Mouse (Mus musculus) hindbrain, embryonic 10.5 days (tissue): Measurements from ENCODE around the gene Rassf1. TPM values are rescaled to one million over a fixed set of nuclear protein-coding genes. Genes with fewer than 3 reads are reported as not detected.
"Not testable (repeated sequence)": the region's sequence is repeated elsewhere in the genome, so short reads cannot be mapped to it uniquely, and the experiment has no call there.

Source experiments
- DNase-seq: peaks from one replicate; pipeline ENCODE4 v3.0.0-alpha.2; 2017; ENCODE audit warnings: low spot score
- H3K27ac ChIP-seq: fragments of 300-500 bp; sonication (generic); 2 replicates; pipeline ENCODE4 v1.5.1; 2016; ENCODE audit warnings: mild to moderate bottlenecking, moderate library complexity
- H3K27me3 ChIP-seq: fragments of 300-500 bp; sonication (generic); 2 replicates; pipeline ENCODE4 v1.6.1; 2016; ENCODE audit warnings: mild to moderate bottlenecking; ENCODE audit not compliant: poor library complexity, insufficient read depth, severe bottlenecking
- H3K36me3 ChIP-seq: fragments of 300-500 bp; sonication (generic); 2 replicates; pipeline ENCODE4 v1.6.1; 2016; ENCODE audit warnings: mild to moderate bottlenecking, moderate library complexity
- H3K4me1 ChIP-seq: fragments of 300-500 bp; sonication (generic); replicated peaks from 2 replicates; pipeline ENCODE4 v1.6.1; 2016; ENCODE audit warnings: mild to moderate bottlenecking
- H3K4me3 ChIP-seq: fragments of 300-500 bp; sonication (generic); 2 replicates; pipeline ENCODE4 v1.5.1; 2016; ENCODE audit warnings: mild to moderate bottlenecking, moderate library complexity
- H3K9me3 ChIP-seq: fragments of 300-500 bp; sonication (generic); 2 replicates; pipeline ENCODE4 v1.6.1; 2016; ENCODE audit warnings: mild to moderate bottlenecking, moderate library complexity
- WGBS: fragments of 180-500 bp; shearing (Covaris S2); methylation state at CpG from one replicate; pipeline ENCODE4 v1.1.7; 2016; 5-methylcytosine and 5-hydroxymethylcytosine counted together
- polyA plus RNA-seq: library from polyadenylated mRNA; unstranded; fragments of >200 nt; fragmentation: Nextera tagmentation; extraction: Ambion mirVana; gene quantifications from 2 replicates; pipeline ENCODE4 v1.2.1, GENCODE M21; 2016

Gene Rassf1
- polyA plus RNA-seq, 1 experiment from 2014 or later = 46.4 TPM

DNA sequence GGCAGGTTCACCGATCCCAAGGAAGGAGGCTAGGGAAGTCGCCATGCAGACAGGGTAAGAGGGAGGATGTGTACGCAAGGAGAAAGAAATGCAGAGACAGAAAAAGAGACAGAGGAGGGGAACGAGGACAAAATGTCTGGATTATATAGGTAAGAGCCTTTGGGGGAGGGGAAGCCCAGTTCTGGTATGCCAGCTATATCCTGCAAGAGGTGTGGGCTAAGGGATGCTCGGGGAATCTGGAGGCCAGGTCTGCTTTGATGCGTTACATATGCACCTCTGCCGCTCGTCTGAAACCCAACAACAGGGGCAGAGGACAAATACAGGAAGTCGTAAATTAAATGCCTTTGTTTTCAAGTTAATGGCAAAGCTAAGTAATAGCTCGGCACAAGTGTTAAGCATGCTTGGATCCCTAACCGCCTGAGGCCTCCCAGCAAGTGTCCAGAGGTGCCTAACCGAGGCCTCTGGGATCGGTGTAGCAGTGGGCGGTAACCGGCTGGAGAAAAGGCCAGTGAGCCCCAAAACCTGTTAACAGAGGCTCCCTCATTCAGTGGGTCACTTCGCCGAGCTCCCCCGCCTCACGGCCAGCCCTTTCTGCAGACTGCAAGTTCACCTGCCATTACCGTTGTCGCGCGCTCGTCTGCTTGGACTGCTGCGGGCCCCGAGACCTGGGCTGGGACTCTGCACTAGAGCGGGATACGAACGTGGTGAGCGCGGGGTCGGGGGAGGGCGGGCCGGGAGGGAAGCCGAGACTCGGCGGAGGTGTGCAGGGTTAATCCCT lies 2.4 kb downstream of the Rassf1 start:
- Histone ChIP-seq H3K9me3 (no peaks in the 10 kb centered on the region), H3K27ac (peak overlapping the region; percentile 96), H3K36me3 (peaks cover 25% of the 10 kb centered on the region), H3K4me3 (peak overlapping the region; percentile 84), H3K4me1 (peaks cover 62% of the 10 kb centered on the region), H3K27me3 (peaks cover 49% of the 10 kb centered on the region)
- no peak for DNase-seq
- WGBS = 7% methylated on average over 37 of the region's 37 CpGs

DNA sequence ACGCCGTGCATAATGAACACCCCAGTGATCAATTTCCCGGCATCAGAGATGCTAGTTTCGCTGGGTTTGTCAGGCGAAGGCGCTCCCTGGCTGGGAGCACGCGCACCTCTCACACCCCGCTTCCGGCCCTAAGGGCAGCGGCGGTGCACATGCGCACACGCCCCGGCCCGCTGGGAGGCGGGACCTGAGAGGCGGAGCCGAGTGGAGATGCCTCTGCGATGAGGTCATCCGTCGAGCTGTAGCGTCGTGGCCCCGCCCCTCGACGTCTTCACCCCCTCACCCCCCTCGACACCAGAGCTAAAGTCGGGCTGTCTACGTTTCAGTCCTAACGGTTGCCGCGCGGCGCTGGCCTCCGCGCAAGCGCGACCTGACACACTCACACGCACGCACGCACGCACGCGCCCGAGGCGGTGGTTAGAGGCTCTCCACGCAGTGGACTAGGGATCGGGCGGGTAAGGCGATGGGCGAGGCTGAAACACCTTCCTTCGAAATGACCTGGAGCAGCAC lies 3.0 kb downstream of the Rassf1 start:
- H3K9me3 ChIP-seq = no peaks in the 10 kb centered on the region
- under 1% methylated on average over 53 of the region's 53 CpGs for WGBS
- peak; percentile 98 for DNase-seq
- H3K27me3 ChIP-seq = peaks cover 42% of the 10 kb centered on the region
- peaks cover 31% of the 10 kb centered on the region for H3K36me3 ChIP-seq
- H3K4me3 ChIP-seq = peak overlapping the region; percentile 84
- H3K27ac ChIP-seq = peak overlapping the region; percentile 96
- H3K4me1 ChIP-seq = peaks cover 62% of the 10 kb centered on the region

DNA sequence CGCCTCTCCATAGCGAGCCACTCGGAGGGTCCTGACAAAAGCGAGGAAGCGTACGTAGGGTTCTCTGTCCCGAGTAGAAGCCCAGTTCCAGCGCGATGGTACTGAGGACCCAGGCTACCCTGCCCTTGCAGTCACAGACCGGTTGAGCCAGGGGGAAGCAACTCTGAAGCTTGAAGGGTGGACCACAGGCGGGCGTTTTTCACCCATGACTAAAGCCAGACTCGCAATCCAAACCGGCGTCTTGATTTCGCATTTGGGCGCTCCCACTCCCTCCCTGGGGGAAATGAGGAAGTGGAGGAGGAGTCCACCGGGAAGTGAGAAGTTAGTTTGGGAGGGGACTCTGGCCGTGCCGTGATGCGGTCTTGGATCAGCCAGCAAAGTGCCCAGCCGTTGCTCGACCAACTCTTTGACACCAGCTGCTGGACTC lies 3.7 kb downstream of the Rassf1 start:
- WGBS = 0% methylated on average over 23 of the region's 23 CpGs
- H3K36me3 ChIP-seq = peaks cover 38% of the 10 kb centered on the region
- H3K27ac ChIP-seq = peak overlapping the region; percentile 96
- peaks cover 36% of the 10 kb centered on the region for H3K27me3 ChIP-seq
- H3K4me1 ChIP-seq = peaks cover 62% of the 10 kb centered on the region
- H3K4me3 ChIP-seq = peak overlapping the region; percentile 84
- DNase-seq = no peak
- no peaks in the 10 kb centered on the region for H3K9me3 ChIP-seq

DNA sequence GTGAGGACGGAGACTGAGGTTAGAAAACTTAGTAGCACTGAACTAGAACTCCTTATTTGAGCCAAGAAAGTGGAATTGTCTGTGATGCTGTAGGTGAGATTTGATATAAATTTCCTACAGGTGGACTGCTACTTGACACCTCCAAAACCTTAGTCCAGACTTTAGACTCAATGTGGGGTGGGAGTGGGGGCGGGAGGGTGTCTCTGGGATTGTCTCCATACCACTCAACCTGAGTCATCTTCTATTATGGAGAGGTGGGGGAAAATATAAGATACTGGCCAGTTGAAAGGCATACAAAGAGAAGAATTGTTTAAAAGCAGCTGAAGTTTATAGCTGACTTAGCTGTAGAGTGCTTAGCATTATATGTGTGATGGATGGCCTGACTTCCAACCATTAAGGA lies 4.3 kb downstream of the Rassf1 start:
- H3K27ac ChIP-seq = peak overlapping the region; percentile 96

DNA sequence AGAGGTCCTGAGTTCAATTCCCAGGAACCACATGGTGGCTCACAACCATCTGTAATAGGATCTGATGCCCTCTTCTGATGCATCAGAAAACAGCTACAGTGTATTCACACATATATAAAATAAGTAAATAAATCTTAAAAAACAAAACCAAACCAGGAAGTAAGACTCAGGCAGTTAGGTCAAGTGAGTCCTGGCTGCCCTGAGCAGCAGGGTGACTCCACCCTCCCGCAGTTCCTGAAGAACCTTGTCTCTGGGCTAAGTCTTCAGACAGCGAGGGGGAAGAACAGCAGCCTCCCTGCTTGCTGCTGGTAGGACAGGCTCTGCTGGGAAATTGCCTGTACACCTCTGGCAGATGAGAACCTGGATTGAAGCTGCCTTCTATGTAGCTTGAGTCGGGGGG lies 5.0 kb downstream of the Rassf1 start:
- Histone ChIP-seq H3K36me3 (peaks cover 51% of the 10 kb centered on the region), H3K4me3 (peak overlapping the region; percentile 84), H3K27ac (no peak overlapping the region), H3K27me3 (peaks cover 23% of the 10 kb centered on the region), H3K4me1 (peaks cover 50% of the 10 kb centered on the region), H3K9me3 (no peaks in the 10 kb centered on the region)
- WGBS = 81% methylated on average over 3 of the region's 3 CpGs
- no peak for DNase-seq

More for the DNA sequence above, 4.3 kb downstream of the Rassf1 start:
- Histone ChIP-seq H3K4me3 (peak overlapping the region; percentile 84), H3K9me3 (no peaks in the 10 kb centered on the region), H3K36me3 (peaks cover 45% of the 10 kb centered on the region), H3K4me1 (peaks cover 57% of the 10 kb centered on the region), H3K27me3 (peaks cover 29% of the 10 kb centered on the region)
- DNase-seq = no peak
- WGBS = 48% methylated on average over 2 of the region's 2 CpGs

DNA sequence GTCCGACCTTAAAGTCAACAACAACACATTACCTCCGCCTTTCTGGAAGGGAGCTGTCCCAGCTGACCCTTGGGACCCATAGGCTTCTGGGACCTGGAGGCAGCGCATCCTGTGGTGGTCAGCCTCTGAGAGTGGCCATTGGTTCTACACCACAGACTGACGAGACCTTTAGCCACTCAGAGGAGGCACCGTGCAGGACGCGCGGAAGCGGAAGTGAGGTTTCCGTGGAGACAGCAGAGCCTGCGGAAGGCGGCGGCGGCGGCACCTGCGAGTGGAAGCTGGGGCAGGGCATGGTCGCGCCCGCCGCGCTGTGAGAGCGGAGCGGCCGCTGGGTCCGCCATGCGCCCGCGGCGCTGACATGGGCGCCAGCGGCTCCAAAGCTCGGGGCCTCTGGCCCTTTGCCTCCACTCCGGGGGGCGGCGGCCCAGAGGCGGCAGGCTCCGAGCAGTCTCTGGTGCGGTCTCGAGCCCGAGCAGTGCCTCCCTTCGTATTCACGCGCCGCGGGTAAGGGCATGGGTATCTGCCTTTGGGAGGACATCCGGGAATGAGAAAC lies 11.8 kb downstream of the Rassf1 start, which contains the start of gene Tusc2:
TSS of gene Tusc2 (plus strand) at position 227 of the 553 bp plus-strand sequence.
- Histone ChIP-seq H3K9me3 (no peaks in the 10 kb centered on the region), H3K4me1 (peaks cover 62% of the 10 kb centered on the region), H3K27me3 (no peaks in the 10 kb centered on the region), H3K4me3 (peak within 1 kb of the TSS; percentile 95), H3K36me3 (peaks cover 70% of the 10 kb centered on the region), H3K27ac (peak within 1 kb of the TSS; percentile 88)
- under 1% methylated on average over 46 of the region's 46 CpGs for WGBS
- DNase-seq = peak; percentile 95

DNA sequence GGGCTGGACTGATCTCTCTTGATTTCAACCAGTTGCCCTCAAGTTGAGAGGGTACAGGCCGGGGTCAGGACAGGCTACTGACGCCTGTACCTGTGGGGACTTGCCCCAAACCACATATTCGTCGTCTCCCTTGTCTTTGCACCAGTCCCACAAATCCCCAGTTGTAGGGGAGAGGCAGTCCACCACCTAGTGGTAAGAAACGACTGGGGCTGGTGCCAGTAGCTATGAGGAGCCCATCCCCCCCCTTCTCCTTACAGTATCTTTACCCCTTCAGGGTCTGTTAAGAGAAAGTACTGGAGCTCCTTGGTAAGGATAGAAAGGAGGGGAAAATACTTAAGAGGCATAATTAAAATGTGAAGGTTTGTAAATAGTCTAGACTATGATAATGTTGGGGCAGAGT lies 14.2 kb downstream of the Rassf1 start:
- 53% methylated on average over 5 of the region's 5 CpGs for WGBS
- Histone ChIP-seq H3K4me3 (peak overlapping the region; percentile 20; the same call in 1 of the 2 replicates), H3K36me3 (peaks cover 51% of the 10 kb centered on the region), H3K4me1 (peaks cover 79% of the 10 kb centered on the region)
- not testable (repeated sequence) for H3K27me3 ChIP-seq, DNase-seq, H3K9me3 ChIP-seq, H3K27ac ChIP-seq

DNA sequence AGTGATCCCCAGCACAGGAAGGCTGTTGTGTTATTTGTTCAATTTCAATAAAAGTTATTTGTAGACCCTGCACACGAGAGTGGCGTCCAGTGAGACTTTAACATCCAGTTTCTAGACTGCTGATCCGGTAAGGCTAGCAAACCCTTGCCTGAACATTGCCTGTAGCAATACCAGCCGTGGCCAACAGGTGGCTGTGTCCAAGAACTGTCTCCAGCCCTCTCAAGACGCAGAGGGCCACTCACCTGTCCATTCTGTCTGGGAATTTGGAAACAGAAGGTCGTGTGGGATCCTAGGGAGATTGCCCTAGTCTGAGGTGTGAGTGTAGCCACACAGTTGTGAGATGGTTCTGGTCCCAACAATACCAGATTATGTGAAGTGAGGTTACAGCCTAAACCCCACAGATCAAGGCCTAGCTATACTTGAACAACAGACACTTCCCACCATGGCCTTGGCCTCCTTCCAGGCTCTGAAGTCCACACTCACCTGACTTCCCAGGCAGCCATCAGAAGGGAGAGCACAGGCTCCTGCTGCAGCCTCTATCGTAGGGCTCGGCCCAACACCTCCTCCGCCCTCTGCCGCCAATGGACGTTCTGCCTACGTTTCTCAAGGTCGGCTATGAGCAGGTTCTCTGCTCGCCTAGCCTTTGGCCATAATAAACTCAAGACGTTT lies 14.8 kb downstream of the Rassf1 start:
- Histone ChIP-seq H3K4me1 (peaks cover 85% of the 10 kb centered on the region), H3K27me3 (no peaks in the 10 kb centered on the region), H3K36me3 (peaks cover 51% of the 10 kb centered on the region), H3K27ac (0 out of 2 replicates have a peak overlapping the region, but pooled peaks have one; percentile 35), H3K4me3 (0 out of 2 replicates have a peak overlapping the region, but pooled peaks have one; percentile 5), H3K9me3 (no peaks in the 10 kb centered on the region)
- peak; percentile 83 for DNase-seq
- 61% methylated on average over 15 of the region's 15 CpGs for WGBS

DNA sequence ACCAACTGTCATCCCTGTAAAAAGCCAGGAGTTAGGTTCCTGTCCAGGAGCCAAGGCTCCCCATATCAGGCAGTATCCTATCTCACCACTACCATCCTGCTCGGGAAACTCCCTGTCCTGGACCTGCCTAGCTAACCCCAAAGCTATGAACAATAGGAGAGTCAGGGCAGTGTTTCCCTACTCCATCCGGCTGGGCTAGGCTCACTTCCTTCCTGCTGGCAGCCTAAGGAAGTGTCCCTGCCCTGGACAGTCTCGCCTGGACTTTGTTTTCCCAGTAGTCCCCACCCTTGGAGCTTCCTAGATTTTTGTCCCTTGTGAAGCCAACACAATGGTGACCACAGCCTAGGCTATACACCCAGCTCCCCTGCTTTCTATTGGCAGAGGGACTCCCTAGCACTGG lies 15.5 kb downstream of the Rassf1 start:
- WGBS = 57% methylated on average over 3 of the region's 3 CpGs
- peak overlapping the region; percentile 84 for H3K4me3 ChIP-seq

DNA sequence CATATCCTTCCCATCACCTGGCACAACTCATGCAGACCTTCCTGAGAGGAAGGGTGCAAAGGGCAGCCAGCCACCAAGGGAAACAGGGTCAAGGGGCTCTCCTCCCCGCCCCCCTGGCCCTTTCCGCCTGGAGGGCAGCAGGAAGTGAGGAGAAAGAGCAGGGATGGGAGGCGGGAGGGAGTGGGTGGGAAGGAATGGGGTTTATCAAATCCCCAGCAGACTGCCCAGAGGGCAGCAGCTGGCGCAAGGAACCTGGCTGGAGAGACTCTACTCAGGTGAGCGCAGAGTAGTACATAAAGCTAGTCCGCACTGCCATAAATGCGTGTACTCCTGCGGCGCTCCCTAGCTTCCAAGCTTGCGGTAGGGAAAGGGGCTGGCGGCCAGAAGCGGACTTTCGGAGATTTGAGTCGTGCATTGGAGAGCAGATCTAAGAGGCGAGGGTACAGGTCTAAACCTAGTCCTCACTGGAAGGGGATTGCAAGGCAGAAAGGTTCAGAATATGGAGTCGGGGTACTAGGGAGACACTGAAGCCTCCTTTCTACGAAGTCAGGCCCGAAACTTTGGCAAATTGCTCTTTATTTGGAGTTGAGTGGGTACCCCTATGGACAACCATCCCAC lies 16.5 kb downstream of the Rassf1 start, which contains the start of gene Hyal2:
TSS of gene Hyal2 (plus strand) at position 244 of the 618 bp plus-strand sequence.
- H3K4me1 ChIP-seq = peaks cover 88% of the 10 kb centered on the region
- DNase-seq = peak; percentile 35
- no peaks in the 10 kb centered on the region for H3K9me3 ChIP-seq
- H3K27ac ChIP-seq = peak within 1 kb of the TSS; percentile 98
- WGBS = 4% methylated on average over 18 of the region's 18 CpGs
- H3K36me3 ChIP-seq = peaks cover 54% of the 10 kb centered on the region
- H3K27me3 ChIP-seq = no peaks in the 10 kb centered on the region
- peak within 1 kb of the TSS; percentile 84 for H3K4me3 ChIP-seq

More for the DNA sequence above, 15.5 kb downstream of the Rassf1 start:
- H3K27me3 ChIP-seq = no peaks in the 10 kb centered on the region
- H3K4me1 ChIP-seq = peaks cover 91% of the 10 kb centered on the region
- H3K9me3 ChIP-seq = no peaks in the 10 kb centered on the region
- H3K27ac ChIP-seq = peak overlapping the region; percentile 98; the same call in 1 of the 2 replicates
- peaks cover 51% of the 10 kb centered on the region for H3K36me3 ChIP-seq
- DNase-seq = no peak

DNA sequence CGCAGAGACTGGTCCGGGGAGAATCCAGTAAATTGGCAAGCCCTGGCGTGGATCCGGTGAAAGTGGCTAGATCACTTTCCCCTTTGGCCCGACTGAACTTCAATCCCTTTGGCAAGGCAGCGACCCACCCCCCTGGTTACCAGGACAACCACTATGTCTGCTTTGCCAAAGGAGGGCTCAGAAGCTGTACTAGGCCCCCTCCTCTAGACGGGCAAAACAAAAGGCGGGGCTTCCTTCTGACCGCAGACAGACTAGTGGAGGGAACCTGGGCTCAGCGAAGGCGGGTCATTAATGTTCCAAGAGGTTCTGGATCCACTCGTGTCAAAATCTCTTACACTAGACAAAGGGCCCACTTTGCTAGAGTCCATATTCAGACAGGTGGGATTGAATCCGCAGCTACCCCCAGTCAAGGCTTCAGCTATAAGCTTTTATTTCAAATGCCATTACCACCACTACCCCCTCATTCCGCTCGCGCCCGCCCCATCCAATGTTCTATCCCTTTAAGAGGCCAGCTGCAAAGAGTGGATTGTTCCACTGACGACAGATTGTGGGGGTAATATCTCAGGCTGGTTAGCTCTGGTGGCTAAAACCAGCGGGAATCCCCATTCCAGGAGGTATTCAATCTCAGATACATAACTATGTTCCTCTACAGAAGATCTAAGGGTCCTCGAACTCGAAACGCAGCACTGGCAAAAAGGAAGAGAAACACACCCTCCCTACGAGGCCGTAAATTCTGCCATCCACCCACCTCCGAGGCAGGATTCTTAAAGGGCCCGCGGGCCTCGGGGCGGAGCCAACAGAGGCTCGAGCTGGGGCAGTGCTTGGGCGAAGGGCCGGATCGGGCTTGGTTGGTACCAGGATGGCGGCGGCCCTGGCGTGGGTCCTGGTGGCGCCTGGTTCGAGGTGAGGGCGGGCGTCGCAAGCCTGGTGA lies 17.2 kb downstream of the Rassf1 start:
- Histone ChIP-seq H3K4me1 (peaks cover 80% of the 10 kb centered on the region), H3K36me3 (peaks cover 62% of the 10 kb centered on the region), H3K27ac (peak overlapping the region; percentile 98), H3K9me3 (no peaks in the 10 kb centered on the region; the same call in 1 of the 2 replicates), H3K4me3 (peak overlapping the region; percentile 84), H3K27me3 (no peaks in the 10 kb centered on the region)
- peak; percentile 90 for DNase-seq
- under 1% methylated on average over 41 of the region's 41 CpGs for WGBS
